Mouse (Mus musculus): Measurements from ENCODE around the gene 4921509C19Rik.
"Not testable (repeated sequence)": the region's sequence is repeated elsewhere in the genome, so short reads cannot be mapped to it uniquely, and the experiment has no call there.

The 4921509C19Rik gene

GRCm38 (mm10) chr2:151476053-151476452 lies at the start of gene 4921509C19Rik:
4921509C19Rik (minus strand) TSS chr2:151476153.
- DNase-seq (ENCODE audit: low spot score in 2 of 2), result not testable (repeated sequence)

GRCm38 (mm10) chr2:151525520-151525919 lies 49.6 kb upstream of the 4921509C19Rik start:
- DNase-seq (ENCODE audit: low spot score in 2 of 2), result no peak

- no peak for DNase-seq (ENCODE audit: low spot score in 2 of 2)
These were observed 48.5 kb upstream of the 4921509C19Rik start for GRCm38 (mm10) chr2:151524324-151525041.

- DNase-seq (ENCODE audit: low spot score in 2 of 2), result no peak
These were observed 43.0 kb upstream of the 4921509C19Rik start for GRCm38 (mm10) chr2:151519000-151519399.

GRCm38 (mm10) chr2:151513525-151514285 lies 37.8 kb upstream of the 4921509C19Rik start:
- no peak for DNase-seq (ENCODE audit: low spot score in 2 of 2)

GRCm38 (mm10) chr2:151512199-151512598 lies 36.2 kb upstream of the 4921509C19Rik start:
- DNase-seq (ENCODE audit: low spot score in 2 of 2), result no peak

- no peak for DNase-seq (ENCODE audit: low spot score in 2 of 2)
These were observed 28.3 kb upstream of the 4921509C19Rik start for GRCm38 (mm10) chr2:151504226-151504625.

GRCm38 (mm10) chr2:151500442-151501007 lies 24.6 kb upstream of the 4921509C19Rik start:
- no peak for DNase-seq (ENCODE audit: low spot score in 2 of 2)

GRCm38 (mm10) chr2:151498358-151498757 lies 22.4 kb upstream of the 4921509C19Rik start:
- DNase-seq (ENCODE audit: low spot score in 2 of 2), result no peak

- DNase-seq (ENCODE audit: low spot score in 2 of 2), result peak; percentile 91 to 96
These were observed 18.3 kb upstream of the 4921509C19Rik start, which contains the start of gene Nsfl1c for GRCm38 (mm10) chr2:151494035-151494803. Nsfl1c (plus strand) TSS chr2:151494182.

GRCm38 (mm10) chr2:151486496-151486895 lies 10.5 kb upstream of the 4921509C19Rik start:
- DNase-seq (ENCODE audit: low spot score in 2 of 2), result no peak

GRCm38 (mm10) chr2:151434971-151435370 lies 41.0 kb downstream of the 4921509C19Rik start:
- DNase-seq (ENCODE audit: low spot score in 2 of 2), result not testable (repeated sequence)

- DNase-seq (ENCODE audit: low spot score in 2 of 2), result peak in 1 of 2 experiments; percentile 6
These were observed 41.8 kb downstream of the 4921509C19Rik start for GRCm38 (mm10) chr2:151434203-151434602.

All from thymus, postnatal 10 days (tissue).